Mouse (Mus musculus): ENCODE measurements around the gene Acox2.
"Not testable (repeated sequence)": the region's sequence is repeated elsewhere in the genome, so short reads cannot be mapped to it uniquely, and the experiment has no call there.

Acox2 gene

DNA sequence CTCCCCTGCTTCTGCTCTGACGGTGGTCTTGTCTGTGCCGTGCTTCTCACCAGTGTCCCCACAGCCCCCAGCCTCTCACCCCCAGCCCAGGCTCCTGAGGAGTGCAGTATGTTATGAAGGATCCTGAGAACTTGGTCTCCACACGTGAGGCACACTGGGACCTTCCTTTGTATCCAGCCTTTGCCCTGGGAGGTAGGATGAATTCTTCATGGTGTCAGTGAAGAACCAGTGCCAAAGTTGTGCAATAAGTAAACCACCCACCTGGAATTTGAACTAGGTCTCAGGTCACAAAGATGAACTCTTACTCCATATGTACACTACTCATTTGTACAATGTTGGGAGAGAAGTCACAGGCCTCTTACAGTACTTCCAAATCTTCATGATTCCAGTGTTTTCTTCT is at the start of gene Acox2:
Gene Acox2 (minus strand): TSS at position 188 of the 400 bp plus-strand sequence.
- DNase-seq: no peak

DNA sequence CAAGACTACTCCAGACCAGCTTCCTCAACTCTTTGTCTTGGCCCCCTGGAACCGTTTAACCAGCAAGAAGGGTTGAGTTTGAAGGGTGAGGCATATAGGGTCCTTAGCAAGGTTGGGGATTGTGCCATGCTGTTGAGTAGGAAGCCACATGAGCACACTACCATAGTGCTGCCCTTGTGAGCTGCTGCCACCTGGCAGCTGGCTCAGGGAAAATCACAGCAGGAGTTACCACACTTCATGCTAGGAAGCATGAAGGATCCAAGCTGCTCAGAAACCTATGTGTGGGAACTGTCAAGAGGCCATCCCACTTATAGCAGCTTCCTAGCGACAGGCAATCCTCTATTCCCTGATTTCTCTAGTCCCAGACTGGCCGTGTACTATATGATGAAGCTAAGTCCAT is 49.5 kb upstream of the Acox2 start:
- DNase-seq: no peak

GRCm38 (mm10) chr14:8306884-8307283 is 47.7 kb upstream of the Acox2 start:
- no peak for DNase-seq

DNA sequence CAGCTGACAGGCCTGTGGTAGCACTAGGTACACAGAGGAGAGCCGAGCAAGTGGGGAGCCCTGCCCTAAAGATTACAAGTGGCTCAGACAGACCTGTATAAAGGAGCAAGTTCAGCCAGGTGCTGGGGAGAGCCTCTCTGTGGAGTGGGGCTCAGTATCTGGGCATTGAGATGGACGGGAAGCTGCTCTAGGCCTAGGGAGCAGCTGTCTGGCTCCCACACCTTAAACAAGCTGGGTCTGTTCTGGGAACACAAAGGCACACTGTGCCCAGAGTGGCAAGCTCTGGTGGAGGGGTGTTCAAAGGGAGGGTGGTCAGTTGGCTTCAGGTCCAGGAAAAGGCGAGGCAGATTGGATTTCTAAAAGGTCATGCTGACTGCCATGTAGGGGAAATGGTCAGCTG is 45.9 kb upstream of the Acox2 start:
- no peak for DNase-seq

DNA sequence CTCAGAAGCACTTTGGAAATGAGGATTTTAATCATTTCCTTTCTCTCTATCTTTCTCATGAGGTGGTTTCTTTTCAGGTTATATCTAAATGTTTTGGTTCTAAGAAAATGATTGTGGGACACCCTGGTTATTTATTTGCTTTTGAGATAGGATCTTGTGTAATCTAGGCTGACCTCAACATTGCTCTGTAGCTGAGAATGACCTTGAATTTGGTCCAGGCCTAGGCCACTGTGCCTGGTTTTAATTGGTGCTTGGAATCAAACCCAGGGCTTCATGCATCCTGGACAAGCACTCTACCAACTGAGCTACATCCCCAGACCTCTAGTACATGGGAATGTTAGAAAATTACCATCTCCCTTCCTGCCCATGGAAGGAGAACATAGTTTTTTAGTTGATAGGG is 44.9 kb upstream of the Acox2 start:
- no peak for DNase-seq

DNA sequence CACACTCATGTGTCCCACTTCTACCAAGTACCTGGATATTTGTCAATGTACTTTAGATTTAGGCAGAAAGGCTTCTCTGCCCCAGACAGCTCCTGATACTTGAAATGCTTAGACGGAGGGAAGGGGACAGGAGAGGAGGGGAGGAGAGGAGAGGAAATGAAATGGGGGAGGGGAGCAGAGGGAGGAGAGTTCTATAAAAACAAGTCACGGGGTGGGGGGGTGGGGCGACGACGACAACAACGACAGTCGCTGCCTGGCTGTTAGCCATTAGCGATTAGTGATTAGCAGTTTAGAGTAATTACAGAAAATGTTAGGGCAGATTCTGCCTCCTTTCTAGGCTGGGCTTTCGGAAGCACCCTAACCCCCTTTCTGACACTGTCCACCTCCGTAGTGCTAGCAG is 43.5 kb upstream of the Acox2 start:
- no peak for DNase-seq

- peak; percentile 71 to 73 for DNase-seq
Measured at GRCm38 (mm10) chr14:8300281-8300680, 41.1 kb upstream of the Acox2 start.

- no peak for DNase-seq
Measured at GRCm38 (mm10) chr14:8297889-8298293, 38.7 kb upstream of the Acox2 start.

DNA sequence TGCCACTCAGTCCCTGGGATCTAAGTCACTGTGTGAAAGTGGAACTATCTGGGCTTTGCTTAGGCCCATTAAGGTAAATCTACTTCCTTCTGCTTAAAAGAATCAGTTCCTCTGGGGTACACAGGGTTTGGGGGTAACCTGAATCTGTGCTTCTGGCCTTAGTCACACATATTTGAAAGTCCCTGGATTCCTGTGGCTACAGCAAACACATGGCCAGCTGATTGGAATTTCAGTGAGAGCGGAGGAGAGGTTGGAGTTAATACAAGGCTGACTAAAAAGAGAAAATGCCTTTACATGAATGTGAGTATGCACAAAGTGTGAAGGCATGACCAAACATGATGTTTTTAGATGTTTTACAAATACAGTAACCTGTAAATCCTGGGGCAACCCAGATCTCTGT is 35.1 kb upstream of the Acox2 start:
- DNase-seq: no peak

DNA sequence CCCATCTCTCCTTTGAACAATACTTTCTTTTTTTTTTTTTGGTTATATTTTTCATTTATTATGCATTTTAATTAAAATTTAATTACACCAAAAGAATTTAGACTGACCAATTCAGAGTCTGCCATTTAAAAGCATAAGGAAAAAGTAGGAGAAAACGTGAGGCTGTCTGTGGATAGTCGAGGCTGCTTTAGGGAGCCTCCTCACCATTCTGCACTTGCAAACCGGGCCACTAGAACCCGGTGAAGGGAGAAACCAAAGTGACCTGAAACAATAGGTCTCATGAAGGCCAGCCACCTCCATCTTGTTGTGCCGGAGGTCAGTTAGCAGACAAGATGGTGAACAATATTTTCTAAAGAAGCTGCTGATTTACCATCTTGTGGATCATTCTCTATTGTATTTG is 27.4 kb upstream of the Acox2 start:
- not testable (repeated sequence) for DNase-seq

- DNase-seq: no peak
Measured at GRCm38 (mm10) chr14:8283784-8284183, 24.6 kb upstream of the Acox2 start.

GRCm38 (mm10) chr14:8271281-8271680 is 12.1 kb upstream of the Acox2 start:
- not testable (repeated sequence) for DNase-seq

GRCm38 (mm10) chr14:8264378-8264777 is 5.2 kb upstream of the Acox2 start:
- DNase-seq: no peak

DNA sequence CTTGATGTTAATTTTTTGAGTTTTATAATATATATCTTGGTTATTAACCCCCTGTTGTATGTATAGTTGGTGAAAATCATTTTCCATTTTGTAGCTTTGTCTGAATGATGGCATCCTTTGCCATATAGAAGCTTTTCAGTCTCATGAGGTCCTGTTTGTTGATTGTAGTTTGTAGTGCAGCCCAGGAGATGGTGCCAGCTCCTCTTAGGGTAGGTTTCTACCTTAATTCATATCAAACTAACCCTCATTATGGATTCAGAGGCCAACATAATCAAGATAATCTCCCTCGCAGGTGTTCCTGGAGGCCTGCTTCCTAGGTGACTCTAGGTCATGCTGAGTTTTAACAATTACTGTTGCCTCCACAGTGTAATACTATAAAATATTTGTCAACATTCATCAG is 3.1 kb upstream of the Acox2 start:
- DNase-seq: no peak

GRCm38 (mm10) chr14:8260214-8260613 is 1.1 kb upstream of the Acox2 start:
- no peak for DNase-seq

DNA sequence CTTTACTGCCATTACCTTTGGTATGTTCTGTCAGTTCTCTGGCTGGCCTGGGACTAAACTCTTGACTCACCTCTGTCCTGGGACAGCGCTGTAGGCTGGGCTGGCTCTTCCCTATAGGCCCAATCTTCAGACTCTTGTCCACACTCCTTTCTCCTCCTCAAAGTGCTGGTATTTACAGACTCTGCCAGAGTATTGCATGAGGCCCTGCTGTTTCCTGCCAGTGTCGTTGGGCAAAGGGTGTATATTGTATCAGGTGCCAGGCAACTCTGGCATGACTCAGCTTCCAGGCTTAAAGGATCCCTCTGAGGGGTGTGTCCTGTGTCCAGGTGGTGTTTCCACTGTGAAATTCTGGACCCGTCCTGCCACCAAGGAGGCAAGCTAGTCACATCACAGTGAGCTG is 401 bp downstream of the Acox2 start:
- DNase-seq: no peak

- DNase-seq: no peak
Measured at GRCm38 (mm10) chr14:8258335-8258627, 872 bp downstream of the Acox2 start.

- DNase-seq: no peak
Measured at GRCm38 (mm10) chr14:8257521-8258334, 1.4 kb downstream of the Acox2 start.

DNA sequence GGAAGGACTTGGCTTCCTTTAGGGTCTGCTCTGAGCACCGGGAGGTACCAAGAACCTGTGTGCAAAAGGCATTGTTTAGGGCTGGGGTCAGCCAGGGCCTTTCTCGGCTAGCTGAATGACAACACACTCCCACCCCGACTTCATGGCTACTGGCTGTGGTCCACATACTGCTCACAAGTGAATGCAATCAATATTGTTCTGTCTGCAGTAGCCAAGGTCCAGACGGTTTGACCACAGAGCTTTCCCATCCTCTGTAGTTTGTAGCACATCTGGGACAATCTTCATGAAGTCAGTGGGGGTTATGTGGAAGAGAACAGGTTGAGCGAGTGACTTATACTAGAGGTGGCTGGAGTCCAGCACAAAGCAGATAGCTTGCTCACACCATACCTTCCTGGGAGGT is 2.3 kb downstream of the Acox2 start:
- no peak for DNase-seq

DNA sequence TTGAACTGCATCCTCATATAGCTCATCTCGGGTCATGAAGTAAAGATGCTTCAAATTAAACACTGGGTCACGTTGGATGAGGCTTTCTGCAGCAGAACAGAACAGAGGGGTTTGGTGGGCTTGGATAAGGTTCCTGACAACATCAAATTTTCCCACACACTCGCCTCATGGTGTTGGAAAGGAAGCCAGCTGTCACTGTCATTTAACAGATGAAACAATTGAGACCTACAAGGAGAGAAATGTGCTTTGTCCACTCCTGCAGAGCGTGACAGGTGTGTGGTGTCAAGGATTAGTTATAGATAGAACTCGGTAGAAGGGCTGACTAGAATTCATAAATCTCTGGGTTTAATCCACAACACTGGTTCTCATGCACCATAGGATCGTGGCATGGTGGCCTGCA is 3.1 kb downstream of the Acox2 start:
- DNase-seq: no peak

GRCm38 (mm10) chr14:8255076-8255729 is 4.0 kb downstream of the Acox2 start:
- DNase-seq: peak; percentile 40 to 52

DNA sequence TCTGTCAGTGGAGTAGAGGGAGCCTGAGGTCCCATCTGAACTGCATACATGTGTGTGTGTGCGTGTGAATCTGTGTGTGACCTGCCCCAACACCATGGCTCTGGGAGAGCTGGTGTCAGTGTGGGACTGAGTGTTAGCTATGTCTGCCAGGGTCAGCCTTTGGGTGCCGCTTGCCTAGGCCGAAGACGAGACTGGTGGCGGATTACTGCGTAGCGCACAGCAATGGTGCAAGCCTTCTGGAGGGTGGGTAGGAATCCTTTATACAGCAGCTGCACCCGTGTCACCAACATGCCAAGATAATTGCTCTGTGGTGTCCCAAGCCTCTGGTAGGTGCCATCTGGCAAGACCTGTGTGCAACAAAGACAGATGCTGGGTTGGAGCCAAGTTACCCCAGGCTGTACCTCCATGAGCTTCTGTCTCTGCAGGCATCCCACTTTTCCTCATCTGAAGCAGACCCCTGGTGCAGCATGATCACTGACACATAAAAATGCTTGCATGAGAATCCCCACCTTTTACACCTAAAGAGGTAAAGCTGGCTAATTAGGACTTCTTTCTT is 7.7 kb downstream of the Acox2 start:
- DNase-seq: no peak

GRCm38 (mm10) chr14:8250141-8250871 is 8.8 kb downstream of the Acox2 start:
- DNase-seq: no peak

DNA sequence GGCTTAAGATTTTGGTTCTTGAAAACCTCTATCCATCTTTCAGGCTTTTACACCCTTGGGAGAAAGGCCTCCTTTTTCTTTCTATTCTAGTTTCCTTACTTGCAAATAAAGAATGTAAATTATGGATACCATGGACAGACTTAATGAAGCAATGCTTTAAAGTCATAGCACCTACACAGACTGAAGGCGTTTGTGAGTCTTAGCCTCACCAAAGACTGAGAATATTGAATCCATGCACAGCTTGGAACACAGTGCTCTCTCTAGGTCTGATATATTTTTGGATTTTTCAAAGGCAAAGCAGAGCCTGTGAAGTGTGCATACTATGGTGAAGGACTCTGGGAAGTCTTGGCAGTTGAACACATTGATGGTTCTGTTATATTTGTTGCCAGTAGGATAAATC is 9.9 kb downstream of the Acox2 start:
- DNase-seq: no peak
